Mouse (Mus musculus) neural tube, embryonic 15.5 days (tissue): Measurements from ENCODE around the gene Pamr1. TPM values are rescaled to one million over a fixed set of nuclear protein-coding genes. Genes with fewer than 3 reads are reported as not detected.

Experiments
- ATAC-seq: fragments of 200-750 bp; cut with Nextera tagmentation; 2 replicates; pipeline ENCODE4 v1.8.0; 2017; ENCODE audit warnings: mild to moderate bottlenecking, moderate TSS enrichment, moderate library complexity; ENCODE audit not compliant: low FRiP score
- H3K27ac ChIP-seq: fragments of 300-500 bp; sonication (generic); replicated peaks from 2 replicates; pipeline ENCODE4 v1.5.1; 2015; ENCODE audit warnings: mild to moderate bottlenecking, inconsistent platforms
- H3K27me3 ChIP-seq: fragments of 300-500 bp; sonication (generic); replicated peaks from 2 replicates; pipeline ENCODE4 v1.6.1; 2015; ENCODE audit warnings: inconsistent platforms
- H3K36me3 ChIP-seq: fragments of 300-500 bp; sonication (generic); 2 replicates; pipeline ENCODE4 v1.6.1; 2015; ENCODE audit warnings: inconsistent platforms
- H3K4me1 ChIP-seq: fragments of 300-500 bp; sonication (generic); 2 replicates; pipeline ENCODE4 v1.6.1; 2015; ENCODE audit warnings: inconsistent platforms
- H3K4me2 ChIP-seq: fragments of 300-500 bp; sonication (generic); 2 replicates; pipeline ENCODE4 v1.6.1; 2015; ENCODE audit warnings: inconsistent platforms, mild to moderate bottlenecking, moderate library complexity
- H3K4me3 ChIP-seq: fragments of 300-500 bp; sonication (generic); replicated peaks from 2 replicates; pipeline ENCODE4 v1.5.1; 2015; ENCODE audit warnings: mild to moderate bottlenecking, inconsistent platforms
- H3K9ac ChIP-seq: fragments of 300-500 bp; sonication (generic); replicated peaks from 2 replicates; pipeline ENCODE4 v1.6.1; 2015; ENCODE audit warnings: mild to moderate bottlenecking, inconsistent platforms
- H3K9me3 ChIP-seq: fragments of 300-500 bp; sonication (generic); replicated peaks from 2 replicates; pipeline ENCODE4 v1.6.1; 2016; ENCODE audit warnings: inconsistent platforms
- WGBS: fragments of 180-500 bp; shearing (Covaris S2); methylation state at CpG from one replicate; pipeline ENCODE4 v1.1.7; 2015; ENCODE audit warnings: mixed read lengths; 5-methylcytosine and 5-hydroxymethylcytosine counted together
- polyA plus RNA-seq: library from polyadenylated mRNA; unstranded; fragments of >200 nt; fragmentation: Nextera tagmentation; extraction: Ambion mirVana; gene quantifications from 2 replicates; pipeline ENCODE4 v1.2.1, GENCODE M21; 2015

Pamr1 gene
- polyA plus RNA-seq, 1 experiment from 2014 or later = 13.9 TPM

DNA sequence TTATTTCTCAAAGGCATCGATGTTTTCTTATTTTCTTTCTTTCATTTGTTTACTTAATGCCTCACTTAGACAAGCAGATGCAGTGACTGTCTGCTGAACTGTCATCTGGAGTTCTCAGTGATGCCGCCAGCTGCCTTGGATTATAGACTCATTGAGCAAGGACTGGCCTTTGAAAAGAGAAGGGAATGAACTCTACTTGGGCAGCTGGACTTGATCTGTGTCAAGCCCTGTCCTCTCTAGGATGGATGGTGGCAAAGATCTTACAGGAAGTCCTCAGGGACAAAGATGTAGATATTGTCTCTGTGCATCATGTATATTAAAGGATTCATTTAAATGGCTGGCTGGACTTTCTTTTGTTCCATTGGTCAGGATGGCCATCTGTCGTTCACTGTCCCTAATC, 114.1 kb downstream of the Pamr1 start:
- Histone ChIP-seq H3K4me1 (peaks cover 51% of the 10 kb centered on the region), H3K9ac (no peak overlapping the region; the same call in 1 of the 2 replicates), H3K9me3 (no peaks in the 10 kb centered on the region), H3K4me3 (peak overlapping the region; percentile 66; the same call in 1 of the 2 replicates), H3K36me3 (no peaks in the 10 kb centered on the region), H3K4me2 (peak overlapping the region; percentile 83), H3K27ac (peak overlapping the region; percentile 73), H3K27me3 (no peaks in the 10 kb centered on the region)
- WGBS = 28% methylated on average over 3 of the region's 3 CpGs
- ATAC-seq = no peak

DNA sequence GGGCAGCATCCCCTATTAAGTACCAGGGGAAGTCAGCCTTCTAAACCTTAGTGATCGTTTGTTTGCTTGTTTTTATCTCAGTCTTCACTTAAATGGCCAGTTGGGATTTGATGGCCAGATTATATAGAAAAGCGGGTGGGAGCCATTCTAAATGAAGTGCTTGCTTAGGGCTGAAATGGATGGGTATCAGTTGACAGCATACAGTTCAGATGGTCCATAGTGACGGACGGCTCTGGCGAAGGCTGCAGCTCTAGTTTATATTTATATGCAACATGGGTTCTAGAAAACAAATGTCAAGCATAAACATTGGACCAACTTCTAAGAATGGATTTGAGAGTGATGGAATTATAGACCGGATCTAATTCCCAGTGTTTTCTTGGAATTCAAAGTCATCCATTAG, 118.2 kb downstream of the Pamr1 start:
- 76% methylated on average over 6 of the region's 6 CpGs for WGBS
- H3K4me2 ChIP-seq = no peak overlapping the region

DNA sequence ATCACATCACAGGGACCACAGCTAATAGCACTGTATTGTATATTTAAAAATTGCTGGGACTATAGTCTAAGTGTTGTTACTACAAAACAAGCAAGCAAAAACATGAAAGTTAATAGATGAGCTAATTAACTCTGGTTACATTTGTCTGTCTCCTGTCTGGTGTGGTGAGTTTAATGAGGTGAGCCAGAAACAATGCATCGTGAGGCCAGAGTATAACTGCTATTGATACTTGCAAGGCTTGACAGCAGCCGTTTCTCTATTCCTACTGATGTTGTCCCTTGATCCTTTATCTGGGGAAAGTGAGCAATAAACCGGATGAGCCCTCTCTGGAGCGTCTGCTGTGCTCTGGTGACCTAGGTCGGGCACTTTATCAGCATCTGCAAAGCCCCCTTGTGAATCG, 119.8 kb downstream of the Pamr1 start:
- Histone ChIP-seq H3K4me3 (no peak overlapping the region), H3K9ac (no peak overlapping the region), H3K36me3 (no peaks in the 10 kb centered on the region), H3K4me2 (no peak overlapping the region), H3K4me1 (peaks cover 32% of the 10 kb centered on the region), H3K9me3 (no peaks in the 10 kb centered on the region), H3K27ac (no peak overlapping the region), H3K27me3 (no peaks in the 10 kb centered on the region)
- WGBS = 9% methylated on average over 6 of the region's 6 CpGs
- ATAC-seq = no peak

More for the DNA sequence above, 118.2 kb downstream of the Pamr1 start:
- Histone ChIP-seq H3K27ac (no peak overlapping the region), H3K9ac (no peak overlapping the region), H3K9me3 (no peaks in the 10 kb centered on the region), H3K27me3 (no peaks in the 10 kb centered on the region), H3K36me3 (no peaks in the 10 kb centered on the region), H3K4me1 (peaks cover 30% of the 10 kb centered on the region), H3K4me3 (no peak overlapping the region)
- ATAC-seq = no peak

DNA sequence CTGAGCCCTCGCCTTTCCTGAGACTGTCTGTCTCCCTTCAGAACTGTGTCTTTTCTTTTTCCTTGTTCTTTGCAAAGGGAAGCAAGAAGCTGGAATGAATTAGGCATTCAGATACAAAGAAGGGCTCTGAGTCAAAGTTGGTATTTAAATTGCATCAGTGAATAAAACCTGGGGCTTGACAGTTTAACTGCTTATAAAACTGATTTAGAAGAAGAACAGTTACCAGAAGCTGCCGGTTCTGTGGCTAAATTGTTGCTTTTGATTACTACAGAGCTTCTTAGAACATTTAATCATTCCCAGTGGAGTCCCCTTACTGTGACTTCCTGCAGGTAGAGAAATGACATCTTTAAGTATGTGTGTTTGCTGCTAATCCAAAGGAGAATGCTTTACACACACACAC, 124.8 kb downstream of the Pamr1 start:
- no peak; the same call in 1 of the 2 replicates for ATAC-seq

DNA sequence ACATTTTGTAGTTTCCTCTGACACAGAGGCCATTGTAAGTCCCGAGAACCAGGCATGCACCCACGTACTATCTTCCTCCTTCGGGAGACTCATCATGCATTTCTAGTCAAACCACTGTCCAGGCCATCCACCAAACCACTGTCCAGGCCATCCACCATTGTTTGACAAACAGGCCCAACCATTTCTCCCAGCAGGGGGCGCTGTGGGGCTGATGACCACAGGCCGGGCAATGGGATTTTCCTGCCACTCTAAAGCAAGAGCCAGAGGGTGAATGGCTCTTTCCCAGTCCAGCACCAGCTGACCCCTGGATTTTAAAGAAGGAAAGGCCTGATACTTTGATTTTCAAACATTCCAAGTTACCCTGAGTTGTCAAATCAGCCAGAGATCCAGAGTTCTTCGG, 125.5 kb downstream of the Pamr1 start:
- no peak overlapping the region for H3K4me3 ChIP-seq
- no peak overlapping the region for H3K4me2 ChIP-seq
- H3K27me3 ChIP-seq = no peaks in the 10 kb centered on the region
- no peak overlapping the region for H3K9ac ChIP-seq
- no peaks in the 10 kb centered on the region for H3K36me3 ChIP-seq
- peaks cover 38% of the 10 kb centered on the region for H3K4me1 ChIP-seq
- WGBS = 72% methylated on average over 6 of the region's 6 CpGs
- H3K9me3 ChIP-seq = no peaks in the 10 kb centered on the region
- no peak for ATAC-seq
- H3K27ac ChIP-seq = peak overlapping the region; percentile 66

More for the DNA sequence above, 124.8 kb downstream of the Pamr1 start:
- no peak overlapping the region for H3K4me2 ChIP-seq
- peaks cover 42% of the 10 kb centered on the region for H3K4me1 ChIP-seq
- no peak overlapping the region for H3K9ac ChIP-seq
- H3K27ac ChIP-seq = peak overlapping the region; percentile 66
- H3K9me3 ChIP-seq = no peaks in the 10 kb centered on the region
- H3K4me3 ChIP-seq = no peak overlapping the region
- H3K36me3 ChIP-seq = no peaks in the 10 kb centered on the region
- WGBS = 20% methylated on average over 2 of the region's 2 CpGs
- H3K27me3 ChIP-seq = no peaks in the 10 kb centered on the region

DNA sequence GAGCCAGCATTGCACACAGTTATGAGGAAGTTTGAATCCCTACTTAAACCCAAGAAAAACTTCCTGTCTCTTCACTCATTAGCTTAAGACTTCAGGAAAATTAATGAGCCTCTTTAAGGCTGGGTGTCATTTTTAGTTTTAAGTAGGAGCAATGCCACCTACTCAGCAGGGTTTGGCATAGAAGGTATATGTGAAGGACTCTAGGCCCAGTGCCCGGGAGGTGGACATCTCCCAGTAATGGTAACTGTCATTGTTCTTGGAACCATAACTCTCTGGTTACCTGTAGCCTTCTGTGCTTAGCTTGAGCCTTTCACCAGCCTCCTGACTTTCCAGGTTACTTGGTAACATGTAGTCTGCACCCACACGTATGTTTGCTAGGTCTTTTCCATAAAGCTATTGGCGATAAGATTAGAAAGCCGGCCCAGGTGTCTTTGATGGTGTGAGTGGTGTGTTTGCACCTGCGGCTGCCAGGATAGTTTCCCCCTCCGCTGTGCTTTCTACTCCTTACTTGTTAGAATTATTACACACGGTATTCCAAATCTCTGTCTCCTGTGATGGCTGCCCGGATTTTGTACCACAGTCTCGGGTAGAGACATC, 127.0 kb downstream of the Pamr1 start:
- WGBS = 96% methylated on average over 9 of the region's 9 CpGs

DNA sequence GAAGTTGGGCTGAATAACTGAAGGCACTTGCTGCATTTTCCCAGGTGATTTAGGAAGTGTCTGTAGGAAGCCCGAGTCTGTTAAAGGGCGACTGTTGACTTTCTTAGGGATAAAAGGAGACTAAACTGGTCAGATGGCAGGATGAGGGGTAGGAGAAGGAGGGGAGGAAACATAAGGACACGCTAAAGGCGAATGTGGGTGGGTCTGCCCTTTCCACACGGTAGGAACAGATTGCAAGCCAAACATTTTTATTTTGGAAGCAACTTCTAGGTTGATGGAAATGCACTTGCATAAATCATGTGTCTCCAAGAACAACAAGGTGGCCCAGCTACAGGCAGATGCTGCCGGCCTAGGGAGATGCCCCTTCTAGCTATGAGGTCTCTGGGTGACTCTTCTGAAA, 127.6 kb downstream of the Pamr1 start:
- H3K36me3 ChIP-seq = no peaks in the 10 kb centered on the region
- H3K4me1 ChIP-seq = peaks cover 43% of the 10 kb centered on the region
- no peaks in the 10 kb centered on the region for H3K9me3 ChIP-seq
- H3K27ac ChIP-seq = no peak overlapping the region
- H3K4me2 ChIP-seq = no peak overlapping the region
- 77% methylated on average over 6 of the region's 6 CpGs for WGBS
- ATAC-seq = no peak
- no peak overlapping the region for H3K4me3 ChIP-seq
- H3K27me3 ChIP-seq = no peaks in the 10 kb centered on the region
- H3K9ac ChIP-seq = no peak overlapping the region

More for the DNA sequence above, 127.0 kb downstream of the Pamr1 start:
- H3K27ac ChIP-seq = no peak overlapping the region
- no peaks in the 10 kb centered on the region for H3K9me3 ChIP-seq
- ATAC-seq = no peak
- no peak overlapping the region for H3K9ac ChIP-seq
- no peak overlapping the region for H3K4me2 ChIP-seq
- H3K4me3 ChIP-seq = no peak overlapping the region
- peaks cover 41% of the 10 kb centered on the region for H3K4me1 ChIP-seq
- H3K27me3 ChIP-seq = no peaks in the 10 kb centered on the region
- no peaks in the 10 kb centered on the region for H3K36me3 ChIP-seq

DNA sequence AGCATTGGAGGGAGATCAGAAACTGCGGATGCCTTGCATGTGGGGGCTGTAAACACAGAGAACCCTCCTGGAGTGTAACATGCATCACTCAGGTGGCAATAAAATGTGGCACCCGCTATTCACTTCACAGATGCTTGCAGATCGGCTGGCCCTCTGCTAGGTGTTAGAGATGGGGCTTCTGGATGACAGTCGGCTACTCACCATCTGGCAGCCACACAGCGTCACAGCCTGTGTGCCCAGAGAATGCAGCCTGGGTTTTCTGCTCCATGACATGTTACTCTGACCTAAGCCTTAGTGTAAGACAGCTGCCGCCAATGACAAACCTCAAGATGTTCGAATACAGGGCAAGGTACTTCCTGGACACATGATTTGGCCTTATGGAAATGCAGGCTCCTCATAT, 131.5 kb downstream of the Pamr1 start:
- H3K27me3 ChIP-seq = no peaks in the 10 kb centered on the region
- no peak for ATAC-seq
- no peak overlapping the region for H3K27ac ChIP-seq
- H3K9me3 ChIP-seq = no peaks in the 10 kb centered on the region
- no peak overlapping the region for H3K9ac ChIP-seq
- H3K36me3 ChIP-seq = no peaks in the 10 kb centered on the region
- 63% methylated on average over 7 of the region's 7 CpGs for WGBS
- peaks cover 20% of the 10 kb centered on the region for H3K4me1 ChIP-seq
- no peak overlapping the region for H3K4me2 ChIP-seq
- no peak overlapping the region for H3K4me3 ChIP-seq

DNA sequence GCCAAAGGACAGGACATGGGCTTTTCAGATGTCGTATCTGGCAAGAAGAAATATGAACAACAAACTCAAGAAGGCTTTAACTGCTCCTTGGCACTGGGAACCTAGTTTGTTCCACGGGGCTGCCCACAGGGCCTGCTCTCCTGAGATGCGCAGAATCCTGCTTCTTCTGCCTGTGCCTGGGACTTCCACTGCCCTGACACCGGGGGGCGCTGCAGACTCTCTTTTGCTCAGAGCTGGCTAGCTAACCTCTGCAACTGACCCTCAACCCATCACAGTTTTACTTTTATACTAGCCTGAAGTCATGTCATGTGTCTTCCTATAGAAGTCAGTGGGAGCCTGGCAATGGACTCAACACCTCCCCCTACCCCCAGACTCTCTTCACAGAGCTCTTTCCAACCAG, 132.4 kb downstream of the Pamr1 start:
- Histone ChIP-seq H3K4me1 (peaks cover 18% of the 10 kb centered on the region), H3K9ac (no peak overlapping the region), H3K36me3 (no peaks in the 10 kb centered on the region), H3K4me2 (no peak overlapping the region), H3K4me3 (no peak overlapping the region), H3K9me3 (no peaks in the 10 kb centered on the region), H3K27ac (no peak overlapping the region), H3K27me3 (no peaks in the 10 kb centered on the region)
- ATAC-seq = no peak
- 48% methylated on average over 5 of the region's 5 CpGs for WGBS

DNA sequence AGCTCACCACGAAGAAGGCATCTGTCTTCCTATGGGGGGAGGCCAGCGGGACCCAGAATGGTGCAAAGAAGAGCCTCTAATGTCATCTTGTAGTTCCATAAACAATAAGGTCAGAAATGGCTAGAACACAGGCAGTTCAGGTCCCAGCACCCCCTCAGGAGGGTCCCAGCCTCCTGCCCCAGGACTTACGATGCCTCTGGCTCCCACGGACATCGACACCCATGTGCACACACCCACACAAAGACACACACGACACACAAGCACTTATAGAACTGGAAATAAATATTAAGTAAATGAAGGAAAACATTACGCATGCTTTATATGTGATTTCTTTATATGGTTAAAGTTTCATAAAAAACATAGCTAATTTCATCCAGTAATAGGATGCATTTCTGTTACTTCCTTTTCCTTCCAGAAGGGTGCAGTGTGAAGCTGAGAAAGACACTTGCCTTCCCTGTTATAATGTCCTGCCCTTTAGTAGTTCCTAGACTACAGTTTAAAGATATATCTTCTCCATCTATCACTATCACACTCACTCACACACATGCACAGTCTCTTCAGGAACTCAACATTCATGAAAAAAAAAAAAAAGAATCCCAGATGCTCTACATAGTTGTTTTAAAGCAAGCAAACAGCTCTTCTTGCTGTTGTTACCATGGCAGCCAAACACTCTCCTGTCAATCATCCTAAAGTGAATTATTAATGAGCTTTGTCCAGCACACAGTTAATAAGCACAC, 135.7 kb downstream of the Pamr1 start:
- no peaks in the 10 kb centered on the region for H3K36me3 ChIP-seq
- H3K9ac ChIP-seq = no peak overlapping the region
- no peaks in the 10 kb centered on the region for H3K27me3 ChIP-seq
- 0 out of 2 replicates have a peak overlapping the region, but pooled peaks have one; percentile 9 for H3K27ac ChIP-seq
- WGBS = 83% methylated on average over 7 of the region's 7 CpGs
- peak; percentile 46; the same call in 1 of the 2 replicates for ATAC-seq
- no peaks in the 10 kb centered on the region for H3K9me3 ChIP-seq
- peaks cover 18% of the 10 kb centered on the region for H3K4me1 ChIP-seq
- no peak overlapping the region for H3K4me3 ChIP-seq
- H3K4me2 ChIP-seq = no peak overlapping the region

DNA sequence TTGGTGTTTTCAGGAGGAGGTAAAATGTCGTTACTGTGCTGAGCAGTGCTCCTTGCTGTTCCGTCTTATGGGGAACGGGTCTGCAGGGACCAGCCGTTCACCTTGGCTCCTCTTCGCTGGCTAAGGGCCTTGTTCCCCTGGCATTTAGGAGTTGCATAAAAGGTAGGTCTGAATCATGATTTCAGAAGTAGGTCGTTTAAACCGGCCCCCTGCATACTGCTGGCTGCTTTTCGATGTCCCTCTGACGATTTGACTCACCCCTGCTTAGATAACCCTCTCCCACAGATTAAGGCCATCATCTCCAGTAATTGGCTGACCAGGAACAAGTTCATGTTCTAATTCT, 136.3 kb downstream of the Pamr1 start:
- peak; percentile 33; the same call in 1 of the 2 replicates for ATAC-seq
- Histone ChIP-seq H3K27ac (0 out of 2 replicates have a peak overlapping the region, but pooled peaks have one; percentile 9), H3K4me2 (no peak overlapping the region), H3K4me1 (peaks cover 17% of the 10 kb centered on the region), H3K27me3 (no peaks in the 10 kb centered on the region), H3K36me3 (no peaks in the 10 kb centered on the region), H3K4me3 (no peak overlapping the region), H3K9ac (no peak overlapping the region), H3K9me3 (no peaks in the 10 kb centered on the region)
- WGBS = 47% methylated on average over 9 of the region's 9 CpGs
